Mouse (Mus musculus): ENCODE measurements around the gene Ldlr. TPM values are rescaled to one million over a fixed set of nuclear protein-coding genes. Genes with fewer than 3 reads are reported as not detected.
"Not testable (repeated sequence)": the region's sequence is repeated elsewhere in the genome, so short reads cannot be mapped to it uniquely, and the experiment has no call there.

Ldlr gene
- polyA plus RNA-seq (2012; rRNA removed), result 42.1 and 42.8 TPM in 2 replicates

GRCm38 (mm10) chr9:21723377-21724146 is at the start of gene Ldlr:
Ldlr (plus strand) TSS chr9:21723483.
- DNase-seq (ENCODE audit: low read depth), result peak; percentile 79

GRCm38 (mm10) chr9:21677706-21678105 is 45.6 kb upstream of the Ldlr start:
- no peak for DNase-seq (ENCODE audit: low read depth)

- no peak for DNase-seq (ENCODE audit: low read depth)
These were observed 42.8 kb upstream of the Ldlr start for GRCm38 (mm10) chr9:21680448-21680847.

GRCm38 (mm10) chr9:21682827-21683226 is 40.5 kb upstream of the Ldlr start:
- DNase-seq (ENCODE audit: low read depth), result no peak

GRCm38 (mm10) chr9:21683897-21684296 is 39.4 kb upstream of the Ldlr start:
- no peak for DNase-seq (ENCODE audit: low read depth)

- no peak for DNase-seq (ENCODE audit: low read depth)
These were observed 34.7 kb upstream of the Ldlr start for GRCm38 (mm10) chr9:21688554-21688953.

GRCm38 (mm10) chr9:21690031-21690430 is 33.3 kb upstream of the Ldlr start:
- DNase-seq (ENCODE audit: low read depth), result no peak

GRCm38 (mm10) chr9:21691862-21692261 is 31.4 kb upstream of the Ldlr start:
- DNase-seq (ENCODE audit: low read depth), result no peak

GRCm38 (mm10) chr9:21692491-21692890 is 30.8 kb upstream of the Ldlr start:
- DNase-seq (ENCODE audit: low read depth), result no peak

GRCm38 (mm10) chr9:21694071-21694470 is 29.2 kb upstream of the Ldlr start:
- DNase-seq (ENCODE audit: low read depth), result no peak

GRCm38 (mm10) chr9:21695229-21695792 is 28.0 kb upstream of the Ldlr start:
- DNase-seq (ENCODE audit: low read depth), result no peak

- no peak for DNase-seq (ENCODE audit: low read depth)
These were observed 26.2 kb upstream of the Ldlr start for GRCm38 (mm10) chr9:21697121-21697520.

- DNase-seq (ENCODE audit: low read depth), result not testable (repeated sequence)
These were observed 24.0 kb upstream of the Ldlr start for GRCm38 (mm10) chr9:21699280-21699679.

- no peak for DNase-seq (ENCODE audit: low read depth)
These were observed 22.2 kb upstream of the Ldlr start for GRCm38 (mm10) chr9:21701091-21701490.

GRCm38 (mm10) chr9:21703494-21703893 is 19.8 kb upstream of the Ldlr start:
- no peak for DNase-seq (ENCODE audit: low read depth)

GRCm38 (mm10) chr9:21706085-21706484 is 17.2 kb upstream of the Ldlr start:
- DNase-seq (ENCODE audit: low read depth), result no peak

- no peak for DNase-seq (ENCODE audit: low read depth)
These were observed 16.6 kb upstream of the Ldlr start for GRCm38 (mm10) chr9:21706586-21707265.

GRCm38 (mm10) chr9:21709340-21709739 is 13.9 kb upstream of the Ldlr start:
- DNase-seq (ENCODE audit: low read depth), result no peak

GRCm38 (mm10) chr9:21715298-21715697 is 8.0 kb upstream of the Ldlr start:
- DNase-seq (ENCODE audit: low read depth), result no peak

- no peak for DNase-seq (ENCODE audit: low read depth)
These were observed 6.3 kb upstream of the Ldlr start for GRCm38 (mm10) chr9:21717015-21717414.

- DNase-seq (ENCODE audit: low read depth), result no peak
These were observed 2.2 kb upstream of the Ldlr start for GRCm38 (mm10) chr9:21721036-21721435.

GRCm38 (mm10) chr9:21724147-21724536 is 859 bp downstream of the Ldlr start:
- no peak for DNase-seq (ENCODE audit: low read depth)
